Mouse (Mus musculus): ENCODE data around the gene Irs2. TPM values are rescaled to one million over a fixed set of nuclear protein-coding genes. Genes with fewer than 3 reads are reported as not detected.

Irs2 gene
- 4.6 and 5.0 TPM in 2 replicates for polyA plus RNA-seq (2014; fragmentation: Nextera tagmentation; extraction: Ambion mirVana)

GRCm38 (mm10) chr8:11008379-11008775 is at the start of gene Irs2:
Gene Irs2 (minus strand): TSS chr8:11008458.
- H3K4me1 ChIP-seq (ENCODE audit: control insufficient read depth, insufficient read depth, low read length) = peaks cover 39% of the 10 kb centered on the region
- WGBS = under 1% methylated on average over 45 of the region's 64 CpGs
- peak within 1 kb of the TSS; percentile 92 for H3K4me2 ChIP-seq (replicated peaks; ENCODE audit: low read depth, low read length)

GRCm38 (mm10) chr8:11056665-11057064 is 48.4 kb upstream of the Irs2 start:
- WGBS = 90% methylated on average over 5 of the region's 5 CpGs
- H3K9ac ChIP-seq (replicated peaks; ENCODE audit: low read depth, low read length) = no peak overlapping the region
- H3K27ac ChIP-seq (ENCODE audit: low read length) = no peak overlapping the region
- no peaks in the 10 kb centered on the region for H3K27me3 ChIP-seq (ENCODE audit: control insufficient read depth, insufficient read depth, low read length)
- H3K4me3 ChIP-seq (ENCODE audit: low read depth, low read length) = no peak overlapping the region
- peaks cover 13% of the 10 kb centered on the region; the same call in 1 of the 2 replicates for H3K4me1 ChIP-seq (ENCODE audit: control insufficient read depth, insufficient read depth, low read length)
- H3K9me3 ChIP-seq (ENCODE audit: control insufficient read depth, low read depth, low read length) = no peaks in the 10 kb centered on the region
- H3K4me2 ChIP-seq (replicated peaks; ENCODE audit: low read depth, low read length) = no peak overlapping the region
- ATAC-seq (ENCODE audit: insufficient number of reproducible peaks, insufficient read depth, low FRiP score, low read depth) = no peak
- no peaks in the 10 kb centered on the region for H3K36me3 ChIP-seq (ENCODE audit: control insufficient read depth, insufficient read depth, low read length)

More at GRCm38 (mm10) chr8:11008379-11008775, at the start of gene Irs2:
- H3K36me3 ChIP-seq (ENCODE audit: control insufficient read depth, insufficient read depth, low read length) = peaks cover 9% of the 10 kb centered on the region
- H3K27me3 ChIP-seq (ENCODE audit: control insufficient read depth, insufficient read depth, low read length) = no peaks in the 10 kb centered on the region
- no peak for ATAC-seq (ENCODE audit: insufficient number of reproducible peaks, insufficient read depth, low FRiP score, low read depth)
- peak within 1 kb of the TSS; percentile 97 for H3K27ac ChIP-seq (ENCODE audit: low read length)
- H3K4me3 ChIP-seq (ENCODE audit: low read depth, low read length) = peak within 1 kb of the TSS; percentile 71
- no peaks in the 10 kb centered on the region for H3K9me3 ChIP-seq (ENCODE audit: control insufficient read depth, low read depth, low read length)
- peak within 1 kb of the TSS; percentile 94 for H3K9ac ChIP-seq (replicated peaks; ENCODE audit: low read depth, low read length)

- no peak overlapping the region for H3K9ac ChIP-seq (replicated peaks; ENCODE audit: low read depth, low read length)
- H3K27ac ChIP-seq (ENCODE audit: low read length) = no peak overlapping the region; the same call in 1 of the 2 replicates
- no peaks in the 10 kb centered on the region for H3K36me3 ChIP-seq (ENCODE audit: control insufficient read depth, insufficient read depth, low read length)
- peak; percentile 24; the same call in 1 of the 2 replicates for ATAC-seq (ENCODE audit: insufficient number of reproducible peaks, insufficient read depth, low FRiP score, low read depth)
- H3K4me3 ChIP-seq (ENCODE audit: low read depth, low read length) = no peak overlapping the region
- no peaks in the 10 kb centered on the region for H3K9me3 ChIP-seq (ENCODE audit: control insufficient read depth, low read depth, low read length)
- H3K4me2 ChIP-seq (replicated peaks; ENCODE audit: low read depth, low read length) = no peak overlapping the region
- H3K27me3 ChIP-seq (ENCODE audit: control insufficient read depth, insufficient read depth, low read length) = no peaks in the 10 kb centered on the region
- 62% methylated on average over 8 of the region's 8 CpGs for WGBS
- peaks cover 9% of the 10 kb centered on the region; the same call in 1 of the 2 replicates for H3K4me1 ChIP-seq (ENCODE audit: control insufficient read depth, insufficient read depth, low read length)
Measured at GRCm38 (mm10) chr8:11056175-11056563, 47.9 kb upstream of the Irs2 start.

- Histone ChIP-seq H3K4me2 (replicated peaks; ENCODE audit: low read depth, low read length) (no peak overlapping the region), H3K4me1 (ENCODE audit: control insufficient read depth, insufficient read depth, low read length) (peaks cover 9% of the 10 kb centered on the region; the same call in 1 of the 2 replicates), H3K9ac (replicated peaks; ENCODE audit: low read depth, low read length) (no peak overlapping the region), H3K4me3 (ENCODE audit: low read depth, low read length) (no peak overlapping the region), H3K27ac (ENCODE audit: low read length) (no peak overlapping the region; the same call in 1 of the 2 replicates), H3K27me3 (ENCODE audit: control insufficient read depth, insufficient read depth, low read length) (no peaks in the 10 kb centered on the region), H3K36me3 (ENCODE audit: control insufficient read depth, insufficient read depth, low read length) (no peaks in the 10 kb centered on the region), H3K9me3 (ENCODE audit: control insufficient read depth, low read depth, low read length) (no peaks in the 10 kb centered on the region)
- WGBS = 59% methylated on average over 16 of the region's 16 CpGs
- ATAC-seq (ENCODE audit: insufficient number of reproducible peaks, insufficient read depth, low FRiP score, low read depth) = peak; percentile 82
Measured at GRCm38 (mm10) chr8:11055557-11056174, 47.4 kb upstream of the Irs2 start.

- Histone ChIP-seq H3K9me3 (ENCODE audit: control insufficient read depth, low read depth, low read length) (no peaks in the 10 kb centered on the region), H3K9ac (replicated peaks; ENCODE audit: low read depth, low read length) (no peak overlapping the region), H3K4me3 (ENCODE audit: low read depth, low read length) (no peak overlapping the region), H3K27me3 (ENCODE audit: control insufficient read depth, insufficient read depth, low read length) (no peaks in the 10 kb centered on the region), H3K27ac (ENCODE audit: low read length) (no peak overlapping the region), H3K4me2 (replicated peaks; ENCODE audit: low read depth, low read length) (no peak overlapping the region), H3K4me1 (ENCODE audit: control insufficient read depth, insufficient read depth, low read length) (no peaks in the 10 kb centered on the region), H3K36me3 (ENCODE audit: control insufficient read depth, insufficient read depth, low read length) (no peaks in the 10 kb centered on the region)
- 66% methylated on average over 5 of the region's 5 CpGs for WGBS
- no peak for ATAC-seq (ENCODE audit: insufficient number of reproducible peaks, insufficient read depth, low FRiP score, low read depth)
Measured at GRCm38 (mm10) chr8:11049835-11050234, 41.6 kb upstream of the Irs2 start.

- Histone ChIP-seq H3K9me3 (ENCODE audit: control insufficient read depth, low read depth, low read length) (no peaks in the 10 kb centered on the region), H3K9ac (replicated peaks; ENCODE audit: low read depth, low read length) (no peak overlapping the region), H3K36me3 (ENCODE audit: control insufficient read depth, insufficient read depth, low read length) (no peaks in the 10 kb centered on the region), H3K27me3 (ENCODE audit: control insufficient read depth, insufficient read depth, low read length) (no peaks in the 10 kb centered on the region), H3K27ac (ENCODE audit: low read length) (no peak overlapping the region), H3K4me2 (replicated peaks; ENCODE audit: low read depth, low read length) (no peak overlapping the region), H3K4me1 (ENCODE audit: control insufficient read depth, insufficient read depth, low read length) (no peaks in the 10 kb centered on the region), H3K4me3 (ENCODE audit: low read depth, low read length) (no peak overlapping the region)
- no peak for ATAC-seq (ENCODE audit: insufficient number of reproducible peaks, insufficient read depth, low FRiP score, low read depth)
- WGBS = 83% methylated on average over 1 of the region's 1 CpGs
Measured at GRCm38 (mm10) chr8:11047812-11048211, 39.6 kb upstream of the Irs2 start.

- no peaks in the 10 kb centered on the region for H3K4me1 ChIP-seq (ENCODE audit: control insufficient read depth, insufficient read depth, low read length)
Measured at GRCm38 (mm10) chr8:11044660-11045059, 36.4 kb upstream of the Irs2 start.

GRCm38 (mm10) chr8:11043591-11043990 is 35.3 kb upstream of the Irs2 start:
- Histone ChIP-seq H3K36me3 (ENCODE audit: control insufficient read depth, insufficient read depth, low read length) (no peaks in the 10 kb centered on the region), H3K9me3 (ENCODE audit: control insufficient read depth, low read depth, low read length) (no peaks in the 10 kb centered on the region), H3K27me3 (ENCODE audit: control insufficient read depth, insufficient read depth, low read length) (no peaks in the 10 kb centered on the region), H3K4me2 (replicated peaks; ENCODE audit: low read depth, low read length) (no peak overlapping the region), H3K9ac (replicated peaks; ENCODE audit: low read depth, low read length) (no peak overlapping the region), H3K27ac (ENCODE audit: low read length) (no peak overlapping the region), H3K4me3 (ENCODE audit: low read depth, low read length) (no peak overlapping the region), H3K4me1 (ENCODE audit: control insufficient read depth, insufficient read depth, low read length) (no peaks in the 10 kb centered on the region)
- 68% methylated on average over 4 of the region's 4 CpGs for WGBS
- no peak for ATAC-seq (ENCODE audit: insufficient number of reproducible peaks, insufficient read depth, low FRiP score, low read depth)

More at GRCm38 (mm10) chr8:11044660-11045059, 36.4 kb upstream of the Irs2 start:
- H3K4me2 ChIP-seq (replicated peaks; ENCODE audit: low read depth, low read length) = no peak overlapping the region
- WGBS = 61% methylated on average over 11 of the region's 11 CpGs
- no peak overlapping the region for H3K27ac ChIP-seq (ENCODE audit: low read length)
- H3K4me3 ChIP-seq (ENCODE audit: low read depth, low read length) = no peak overlapping the region
- H3K36me3 ChIP-seq (ENCODE audit: control insufficient read depth, insufficient read depth, low read length) = no peaks in the 10 kb centered on the region
- no peaks in the 10 kb centered on the region for H3K9me3 ChIP-seq (ENCODE audit: control insufficient read depth, low read depth, low read length)
- H3K27me3 ChIP-seq (ENCODE audit: control insufficient read depth, insufficient read depth, low read length) = no peaks in the 10 kb centered on the region
- ATAC-seq (ENCODE audit: insufficient number of reproducible peaks, insufficient read depth, low FRiP score, low read depth) = 0 out of 2 replicates have a peak, but pooled peaks have one; percentile 28
- H3K9ac ChIP-seq (replicated peaks; ENCODE audit: low read depth, low read length) = no peak overlapping the region
